Mouse (Mus musculus) hindbrain, embryonic 16.5 days (tissue): ENCODE data around the gene Ssbp4. TPM values are rescaled to one million over a fixed set of nuclear protein-coding genes. Genes with fewer than 3 reads are reported as not detected.

Experiments used
- ATAC-seq: fragments of 200-750 bp; cut with Nextera tagmentation; 2 replicates; pipeline ENCODE4 v1.8.0; 2017; ENCODE audit warnings: moderate TSS enrichment, moderate library complexity
- H3K27ac ChIP-seq: fragments of 300-500 bp; sonication (generic); 2 replicates; pipeline ENCODE4 v1.5.1; 2014; ENCODE audit warnings: low read depth, mild to moderate bottlenecking, control low read depth, low read length, moderate library complexity
- H3K27me3 ChIP-seq: fragments of 300-500 bp; sonication (generic); replicated peaks from 2 replicates; pipeline ENCODE4 v1.6.1; 2014; ENCODE audit warnings: low read length; ENCODE audit not compliant: control insufficient read depth, insufficient read depth
- H3K36me3 ChIP-seq: fragments of 300-500 bp; sonication (generic); 2 replicates; pipeline ENCODE4 v1.6.1; 2014; ENCODE audit warnings: mild to moderate bottlenecking, low read length, moderate library complexity, mixed read lengths; ENCODE audit not compliant: control insufficient read depth, insufficient read depth
- H3K4me1 ChIP-seq: fragments of 300-500 bp; sonication (generic); 2 replicates; pipeline ENCODE4 v1.6.1; 2014; ENCODE audit warnings: low read depth, low read length; ENCODE audit not compliant: control insufficient read depth, insufficient read depth
- H3K4me2 ChIP-seq: fragments of 300-500 bp; sonication (generic); 2 replicates; pipeline ENCODE4 v1.6.1; 2014; ENCODE audit warnings: mild to moderate bottlenecking, low read length, control low read depth, moderate library complexity
- H3K4me3 ChIP-seq: fragments of 300-500 bp; sonication (generic); 2 replicates; pipeline ENCODE4 v1.5.1; 2014; ENCODE audit warnings: mild to moderate bottlenecking, low read length, control low read depth, moderate library complexity
- H3K9ac ChIP-seq: fragments of 300-500 bp; sonication (generic); 2 replicates; pipeline ENCODE4 v1.6.1; 2014; ENCODE audit warnings: low read depth, mild to moderate bottlenecking, control low read depth, low read length, moderate library complexity
- H3K9me3 ChIP-seq: fragments of 300-500 bp; sonication (generic); 2 replicates; pipeline ENCODE4 v1.6.1; 2014; ENCODE audit warnings: mild to moderate bottlenecking, low read length, moderate library complexity; ENCODE audit not compliant: control insufficient read depth
- WGBS: fragments of 180-500 bp; shearing (Covaris S2); extraction: QIAGEN DNeasy Blood & Tissue Kit; methylation state at CpG from one replicate; pipeline ENCODE4 v1.1.7; 2014; 5-methylcytosine and 5-hydroxymethylcytosine counted together
- polyA plus RNA-seq: library from polyadenylated mRNA; unstranded; fragments of >200 nt; fragmentation: Nextera tagmentation; extraction: Ambion mirVana; gene quantifications from 2 replicates; pipeline ENCODE4 v1.2.1, GENCODE M21; 2015

Ssbp4 gene
- polyA plus RNA-seq, 1 experiment from 2014 or later = 148 TPM

DNA sequence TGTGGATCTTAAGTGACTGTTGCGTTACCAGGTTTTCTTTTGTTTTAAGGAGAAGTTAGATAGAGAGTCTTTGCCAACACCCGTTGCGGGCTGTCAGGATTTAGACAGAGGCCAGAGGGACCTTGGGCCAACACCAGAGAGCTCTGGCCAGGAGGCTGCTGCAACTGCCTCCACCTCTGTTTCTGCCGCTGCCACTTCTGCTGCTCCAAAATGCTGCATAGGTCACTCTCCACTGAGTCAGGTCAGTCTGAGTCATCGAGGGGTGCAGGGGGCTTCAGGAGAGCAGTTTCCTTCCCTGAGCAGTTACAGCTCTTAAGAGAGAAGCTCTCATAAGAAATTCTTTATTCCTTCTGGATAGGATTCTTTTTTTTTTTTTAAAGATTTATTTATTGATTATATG lies 18.4 kb upstream of the Ssbp4 start:
- no peak overlapping the region for H3K4me2 ChIP-seq
- peaks cover 2% of the 10 kb centered on the region for H3K27me3 ChIP-seq
- H3K36me3 ChIP-seq = no peaks in the 10 kb centered on the region
- H3K9ac ChIP-seq = no peak overlapping the region
- no peak overlapping the region for H3K4me3 ChIP-seq
- no peak for ATAC-seq
- H3K4me1 ChIP-seq = peaks cover 18% of the 10 kb centered on the region
- no peak overlapping the region for H3K27ac ChIP-seq
- H3K9me3 ChIP-seq = no peaks in the 10 kb centered on the region
- WGBS = 81% methylated on average over 5 of the region's 5 CpGs

DNA sequence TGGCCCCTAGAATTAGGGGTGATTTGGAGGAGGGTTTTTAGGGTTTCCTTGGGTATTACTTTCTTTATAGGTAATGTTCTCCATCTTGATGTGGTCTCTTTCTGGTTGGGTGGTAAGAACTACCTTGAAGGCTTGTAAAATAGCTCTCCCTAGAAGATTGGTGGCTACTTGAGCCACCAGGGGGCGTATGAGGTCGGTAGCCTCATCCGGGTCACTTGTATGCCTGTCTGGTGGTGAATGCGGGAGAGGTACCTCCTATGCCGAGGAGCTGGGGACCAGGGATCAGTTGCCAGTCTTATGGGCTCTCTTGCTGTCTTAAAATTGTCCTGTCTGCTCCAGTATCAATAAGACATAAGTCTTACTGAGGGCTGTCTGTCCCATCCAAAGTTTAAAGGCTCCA lies 16.4 kb upstream of the Ssbp4 start:
- ATAC-seq = no peak
- no peak overlapping the region for H3K4me3 ChIP-seq
- WGBS = 19% methylated on average over 5 of the region's 5 CpGs
- H3K4me1 ChIP-seq = peaks cover 9% of the 10 kb centered on the region; the same call in 1 of the 2 replicates
- no peak overlapping the region for H3K9ac ChIP-seq
- H3K9me3 ChIP-seq = no peaks in the 10 kb centered on the region
- H3K27ac ChIP-seq = no peak overlapping the region
- no peak overlapping the region for H3K4me2 ChIP-seq
- H3K27me3 ChIP-seq = no peaks in the 10 kb centered on the region
- no peaks in the 10 kb centered on the region for H3K36me3 ChIP-seq

DNA sequence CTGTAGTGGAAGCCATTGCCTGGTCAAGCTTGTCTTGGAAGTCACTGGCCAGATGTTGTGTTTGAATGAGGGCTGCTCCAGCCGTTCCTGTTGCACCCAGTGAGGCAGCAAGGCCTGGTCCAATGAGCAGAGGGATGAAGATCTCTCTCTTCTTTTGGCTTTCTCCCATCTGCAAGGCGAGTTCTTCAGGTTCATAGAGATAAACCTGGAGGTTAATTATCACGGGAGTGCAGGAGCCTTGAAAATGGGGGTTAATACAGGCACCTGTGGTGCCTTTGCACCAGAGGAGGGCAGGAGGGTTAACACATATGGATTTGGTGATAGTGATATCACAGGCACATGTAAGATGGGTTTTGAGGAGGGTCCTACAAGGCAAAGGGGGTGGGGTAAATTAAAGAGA lies 13.5 kb upstream of the Ssbp4 start:
- Histone ChIP-seq H3K4me2 (no peak overlapping the region), H3K27ac (no peak overlapping the region), H3K9ac (no peak overlapping the region), H3K4me1 (no peaks in the 10 kb centered on the region), H3K27me3 (no peaks in the 10 kb centered on the region), H3K36me3 (no peaks in the 10 kb centered on the region), H3K4me3 (no peak overlapping the region), H3K9me3 (no peaks in the 10 kb centered on the region)
- 67% methylated on average over 3 of the region's 3 CpGs for WGBS
- no peak for ATAC-seq

DNA sequence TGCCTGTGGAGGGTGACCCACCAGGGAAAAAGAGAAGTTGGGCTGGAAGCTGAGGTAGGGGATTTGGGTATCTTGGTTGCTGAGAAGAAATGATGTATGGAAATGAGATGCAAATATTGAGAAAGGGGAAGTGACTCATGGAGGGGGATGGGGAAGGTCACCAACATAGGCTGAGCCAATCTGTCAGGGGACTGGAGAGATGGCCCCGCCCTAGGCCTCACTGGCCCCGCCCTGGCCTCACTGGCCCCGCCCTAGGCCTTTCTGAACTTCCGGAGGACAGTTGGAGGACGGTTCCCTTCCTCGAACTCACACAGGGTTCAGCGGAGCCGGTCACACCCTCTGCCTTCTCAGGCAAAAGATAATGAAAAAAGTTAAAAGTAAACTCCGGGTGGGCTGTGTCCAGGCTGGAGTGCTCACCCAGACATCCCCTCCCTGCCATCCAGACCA lies 10.2 kb upstream of the Ssbp4 start:
- ATAC-seq = no peak
- Histone ChIP-seq H3K36me3 (no peaks in the 10 kb centered on the region), H3K9me3 (no peaks in the 10 kb centered on the region), H3K4me2 (no peak overlapping the region), H3K4me1 (no peaks in the 10 kb centered on the region), H3K27ac (no peak overlapping the region), H3K9ac (no peak overlapping the region), H3K27me3 (no peaks in the 10 kb centered on the region), H3K4me3 (no peak overlapping the region)
- WGBS = 24% methylated on average over 9 of the region's 9 CpGs

DNA sequence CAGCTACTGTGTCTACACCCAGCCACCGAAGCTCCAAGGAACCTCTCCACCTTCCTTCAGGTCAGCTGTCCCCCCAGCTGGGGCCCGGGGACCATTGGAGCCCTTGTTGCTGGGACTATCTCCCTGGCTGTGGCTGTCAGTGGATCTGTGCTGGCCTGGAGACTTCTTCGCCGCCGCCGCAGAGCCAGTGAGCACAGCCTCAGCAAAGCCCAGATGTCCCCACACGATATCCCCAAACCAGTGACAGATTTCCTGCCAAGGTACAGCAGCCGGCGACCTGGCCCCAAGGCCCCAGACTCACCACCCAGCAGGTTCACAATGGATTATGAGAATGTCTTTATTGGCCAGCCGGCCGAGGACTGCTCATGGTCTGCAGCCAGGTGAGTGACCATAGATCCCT lies 9.3 kb upstream of the Ssbp4 start:
- Histone ChIP-seq H3K9ac (0 out of 2 replicates have a peak overlapping the region, but pooled peaks have one; percentile 13), H3K4me2 (no peak overlapping the region), H3K36me3 (no peaks in the 10 kb centered on the region), H3K27me3 (no peaks in the 10 kb centered on the region), H3K4me3 (no peak overlapping the region), H3K27ac (no peak overlapping the region), H3K4me1 (no peaks in the 10 kb centered on the region), H3K9me3 (no peaks in the 10 kb centered on the region)
- no peak for ATAC-seq
- WGBS = 79% methylated on average over 11 of the region's 11 CpGs

DNA sequence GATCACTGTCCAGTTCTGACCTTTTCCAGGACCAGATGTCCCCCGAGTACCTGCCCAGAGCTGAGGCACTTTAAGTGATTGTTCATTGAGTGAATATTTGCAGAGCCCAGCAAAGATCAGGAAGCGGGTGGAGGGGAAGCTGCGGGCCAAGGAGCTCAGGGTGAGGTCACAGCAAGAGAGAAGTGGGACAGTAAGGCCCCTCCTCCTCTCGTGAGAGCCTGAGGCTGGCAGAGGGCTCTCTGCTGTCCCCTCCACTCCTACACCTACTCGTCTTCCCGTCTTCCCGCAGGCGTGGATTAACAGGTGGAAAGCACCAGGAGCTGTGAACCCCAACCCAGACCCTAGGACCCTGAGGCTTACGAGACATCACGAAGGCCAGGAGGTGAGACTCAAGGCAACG lies 8.0 kb upstream of the Ssbp4 start:
- H3K9ac ChIP-seq = no peak overlapping the region
- ATAC-seq = no peak
- no peak overlapping the region for H3K4me2 ChIP-seq
- no peaks in the 10 kb centered on the region for H3K36me3 ChIP-seq
- 53% methylated on average over 11 of the region's 11 CpGs for WGBS
- no peaks in the 10 kb centered on the region for H3K27me3 ChIP-seq
- no peak overlapping the region for H3K27ac ChIP-seq
- peaks cover 1% of the 10 kb centered on the region for H3K4me1 ChIP-seq
- H3K9me3 ChIP-seq = no peaks in the 10 kb centered on the region
- no peak overlapping the region for H3K4me3 ChIP-seq

DNA sequence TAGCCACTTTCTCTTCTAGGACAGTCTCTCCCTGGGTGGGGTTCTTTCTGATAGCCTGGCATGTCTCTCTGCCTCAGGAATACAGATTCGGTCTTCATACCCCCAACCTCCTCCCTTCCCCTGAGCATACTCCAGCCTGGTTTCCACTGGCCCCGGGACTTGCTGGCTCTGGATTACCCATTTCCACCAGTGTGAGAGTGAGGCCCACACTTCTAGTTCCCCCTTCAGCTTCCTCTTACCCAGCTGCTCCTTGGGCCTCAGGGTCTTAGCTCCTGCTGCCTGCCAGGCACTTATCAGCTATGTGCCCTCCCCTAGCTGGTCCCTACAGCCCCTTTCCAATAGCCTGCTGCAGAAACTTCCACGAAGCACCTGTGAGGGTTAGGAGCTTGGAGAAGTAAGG lies 7.2 kb upstream of the Ssbp4 start, which contains the start of gene Lrrc25:
TSS of gene Lrrc25 (plus strand) at position 262 of the 400 bp plus-strand sequence.
- no peak within 1 kb of the TSS for H3K9ac ChIP-seq
- peaks cover 9% of the 10 kb centered on the region for H3K4me1 ChIP-seq
- no peaks in the 10 kb centered on the region for H3K9me3 ChIP-seq
- 90% methylated on average over 3 of the region's 3 CpGs for WGBS
- H3K27ac ChIP-seq = no peak within 1 kb of the TSS
- H3K4me2 ChIP-seq = no peak within 1 kb of the TSS
- no peaks in the 10 kb centered on the region for H3K27me3 ChIP-seq
- ATAC-seq = no peak
- H3K4me3 ChIP-seq = no peak within 1 kb of the TSS
- no peaks in the 10 kb centered on the region for H3K36me3 ChIP-seq

DNA sequence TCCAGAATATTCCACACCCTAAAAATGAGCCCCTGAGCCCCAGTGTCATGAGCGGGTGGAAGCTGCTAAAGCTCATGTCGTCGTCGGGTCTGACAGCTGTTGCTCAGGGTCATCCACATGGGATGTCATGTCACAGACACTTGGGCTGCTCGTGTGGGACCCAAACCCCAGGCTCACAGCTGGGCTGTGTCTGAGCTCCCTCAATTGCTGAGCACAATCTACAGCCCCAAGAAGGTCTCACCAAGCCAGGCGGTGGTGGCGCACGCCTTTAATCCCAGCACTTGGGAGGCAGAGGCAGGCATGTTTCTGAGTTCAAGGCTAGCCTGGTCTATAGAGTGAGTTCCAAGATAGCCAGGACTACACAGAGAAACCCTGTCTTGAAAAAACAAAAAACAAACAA lies 6.6 kb upstream of the Ssbp4 start:
- Histone ChIP-seq H3K4me2 (no peak overlapping the region), H3K27me3 (no peaks in the 10 kb centered on the region), H3K36me3 (no peaks in the 10 kb centered on the region), H3K9me3 (no peaks in the 10 kb centered on the region), H3K27ac (no peak overlapping the region), H3K4me1 (peaks cover 14% of the 10 kb centered on the region), H3K9ac (no peak overlapping the region), H3K4me3 (no peak overlapping the region)
- no peak for ATAC-seq
- 88% methylated on average over 8 of the region's 8 CpGs for WGBS

DNA sequence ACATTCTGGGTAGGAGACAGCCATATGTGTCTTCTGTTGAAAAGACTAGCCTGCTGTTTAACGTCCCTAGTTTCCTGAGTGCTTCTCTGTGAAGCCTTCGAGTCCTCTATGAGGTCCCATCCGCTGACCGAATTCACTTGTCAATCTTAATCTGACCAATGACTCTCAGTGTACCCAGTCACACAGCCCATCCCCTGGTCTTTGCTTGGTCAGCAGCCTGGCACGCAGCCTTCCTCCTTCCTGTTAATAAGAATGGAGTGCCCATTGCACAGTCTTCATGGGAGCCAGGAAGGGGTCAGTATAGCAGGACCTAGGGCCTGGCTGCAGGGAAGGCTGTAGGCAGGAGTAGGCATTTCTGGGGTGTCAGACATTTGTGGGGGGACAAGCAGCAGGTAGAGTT lies 5.8 kb upstream of the Ssbp4 start:
- Histone ChIP-seq H3K4me1 (peaks cover 22% of the 10 kb centered on the region), H3K4me2 (no peak overlapping the region), H3K27ac (no peak overlapping the region), H3K9ac (no peak overlapping the region), H3K4me3 (no peak overlapping the region), H3K9me3 (no peaks in the 10 kb centered on the region), H3K27me3 (no peaks in the 10 kb centered on the region), H3K36me3 (no peaks in the 10 kb centered on the region)
- no peak for ATAC-seq
- WGBS = 70% methylated on average over 5 of the region's 5 CpGs

DNA sequence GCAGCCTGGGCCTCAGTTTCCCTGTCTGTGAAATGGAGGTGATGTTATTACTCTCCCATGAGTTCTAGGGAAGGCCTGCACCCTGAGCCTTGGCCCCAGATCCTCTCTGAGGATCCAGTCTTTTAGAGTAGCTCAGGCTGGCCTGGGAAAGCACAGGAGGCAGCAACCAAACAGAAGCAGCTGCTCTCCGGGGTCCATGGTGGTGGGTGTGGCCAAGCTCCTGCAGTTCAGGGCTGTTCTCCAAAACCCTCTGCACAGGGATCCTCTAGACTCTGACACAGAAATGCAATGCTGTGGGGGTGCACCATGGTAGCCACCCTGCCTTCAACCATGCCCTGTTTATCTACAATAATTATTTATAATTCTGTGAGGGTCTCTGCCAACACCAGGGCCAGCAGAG lies 5.1 kb upstream of the Ssbp4 start:
- no peak overlapping the region for H3K27ac ChIP-seq
- H3K4me2 ChIP-seq = no peak overlapping the region
- no peaks in the 10 kb centered on the region for H3K27me3 ChIP-seq
- H3K4me1 ChIP-seq = peaks cover 29% of the 10 kb centered on the region
- H3K9me3 ChIP-seq = no peaks in the 10 kb centered on the region
- no peak overlapping the region for H3K9ac ChIP-seq
- no peak overlapping the region for H3K4me3 ChIP-seq
- 8% methylated on average over 1 of the region's 1 CpGs for WGBS
- no peaks in the 10 kb centered on the region for H3K36me3 ChIP-seq
- no peak for ATAC-seq
